Mouse (Mus musculus): ENCODE results near the gene Nemp1. TPM values are rescaled to one million over a fixed set of nuclear protein-coding genes. Genes with fewer than 3 reads are reported as not detected.
"Not testable (repeated sequence)": the region's sequence is repeated elsewhere in the genome, so short reads cannot be mapped to it uniquely, and the experiment has no call there.

Nemp1 gene
- polyA plus RNA-seq, 1 experiment from 2014 or later: 12.6 TPM

DNA sequence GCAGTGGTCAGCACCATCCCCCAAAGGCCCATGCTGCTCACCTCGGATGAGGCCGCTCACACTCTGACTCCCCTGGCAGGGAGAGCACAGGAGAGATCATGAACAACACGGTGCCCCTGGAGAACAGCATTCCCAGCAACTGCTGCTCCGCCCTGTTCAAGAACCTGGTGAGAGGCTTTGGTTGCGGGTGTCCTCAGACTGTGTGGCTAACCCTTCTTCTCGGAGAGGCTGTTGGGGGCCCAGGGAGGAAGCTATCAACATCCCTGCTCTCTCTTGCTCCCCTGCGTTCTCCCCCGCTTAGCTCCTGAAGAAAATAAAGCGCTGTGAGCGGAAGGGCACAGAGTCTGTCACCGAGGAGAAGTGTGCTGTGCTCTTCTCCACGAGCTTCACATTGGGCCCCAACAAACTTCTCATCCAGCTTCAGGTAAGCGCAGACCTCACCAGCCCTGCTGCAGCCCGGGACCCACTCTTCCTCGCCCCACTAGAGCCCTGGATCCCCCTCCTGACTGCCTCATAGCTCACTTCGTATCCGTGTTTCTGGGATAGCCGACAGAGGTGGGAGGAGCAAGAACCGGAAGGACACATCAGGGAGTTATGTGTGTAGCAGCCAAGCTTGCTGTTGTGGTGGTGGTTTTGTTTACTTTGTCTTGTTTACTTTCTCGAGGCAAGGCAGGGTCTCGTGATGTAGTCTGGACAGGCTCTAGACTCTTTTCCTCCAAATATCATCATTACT, 13.6 kb upstream of the Nemp1 start:
- no peak for ATAC-seq (ENCODE audit: insufficient number of reproducible peaks, insufficient read depth, low FRiP score, low TSS enrichment, low read depth)
- 49% methylated on average over 21 of the region's 21 CpGs for WGBS
- no peaks in the 10 kb centered on the region for H3K27me3 ChIP-seq
- no peak overlapping the region; the same call in 1 of the 2 replicates for H3K4me3 ChIP-seq (replicated peaks)
- H3K4me1 ChIP-seq (replicated peaks): peaks cover 16% of the 10 kb centered on the region
- H3K9me3 ChIP-seq: no peaks in the 10 kb centered on the region
- no peak overlapping the region for H3K9ac ChIP-seq (replicated peaks)
- peaks cover 10% of the 10 kb centered on the region; the same call in 1 of the 2 replicates for H3K36me3 ChIP-seq
- no peak overlapping the region for H3K27ac ChIP-seq
- peak overlapping the region; percentile 32 for H3K4me2 ChIP-seq

DNA sequence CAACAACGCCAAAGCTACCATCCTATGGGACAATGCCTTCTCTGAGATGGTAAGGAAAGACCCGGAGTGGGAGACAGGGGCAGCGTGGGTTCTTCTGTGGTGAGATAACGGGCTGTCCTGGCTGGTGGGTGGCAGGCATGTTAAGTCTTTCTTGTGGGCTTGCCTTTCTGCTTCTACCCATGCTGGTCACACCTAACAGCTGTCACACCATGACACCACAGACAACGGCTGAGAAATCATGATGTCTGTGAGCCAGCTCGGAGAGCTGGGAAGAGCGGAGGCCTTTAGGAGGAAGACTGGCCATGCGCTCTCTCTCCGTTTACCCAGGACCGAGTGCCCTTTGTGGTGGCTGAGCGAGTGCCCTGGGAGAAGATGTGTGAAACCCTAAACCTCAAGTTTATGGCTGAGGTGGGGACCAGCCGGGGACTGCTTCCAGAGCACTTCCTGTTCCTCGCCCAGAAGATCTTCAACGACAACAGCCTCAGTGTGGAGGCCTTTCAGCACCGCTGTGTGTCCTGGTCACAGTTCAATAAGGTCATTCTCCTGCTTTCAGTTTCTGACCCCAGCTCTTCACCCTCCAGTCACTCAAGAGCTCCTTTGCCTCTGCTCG, 11.6 kb upstream of the Nemp1 start:
- Histone ChIP-seq H3K27ac (no peak overlapping the region), H3K9ac (replicated peaks) (no peak overlapping the region), H3K27me3 (no peaks in the 10 kb centered on the region), H3K4me1 (replicated peaks) (peaks cover 22% of the 10 kb centered on the region), H3K36me3 (peaks cover 18% of the 10 kb centered on the region; the same call in 1 of the 2 replicates), H3K4me3 (replicated peaks) (no peak overlapping the region), H3K4me2 (no peak overlapping the region), H3K9me3 (no peaks in the 10 kb centered on the region)
- WGBS: 64% methylated on average over 16 of the region's 16 CpGs
- no peak for ATAC-seq (ENCODE audit: insufficient number of reproducible peaks, insufficient read depth, low FRiP score, low TSS enrichment, low read depth)

DNA sequence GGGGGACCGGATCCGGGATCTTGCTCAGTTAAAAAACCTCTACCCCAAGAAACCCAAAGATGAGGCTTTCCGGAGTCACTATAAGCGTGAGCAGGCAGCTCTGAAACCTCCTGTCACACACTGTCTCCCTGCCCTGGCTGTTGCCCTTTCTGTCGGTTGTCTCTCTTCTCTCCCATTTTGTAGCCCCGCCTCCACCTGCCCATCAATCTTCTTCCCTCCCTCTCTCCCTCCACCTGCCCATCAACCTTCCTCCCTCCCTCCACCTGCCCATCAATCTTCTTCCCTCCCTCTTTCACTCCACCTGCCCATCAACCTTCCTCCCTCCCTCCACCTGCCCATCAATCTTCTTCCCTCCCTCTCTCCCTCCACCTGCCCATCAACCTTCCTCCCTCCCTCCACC, 9.1 kb upstream of the Nemp1 start:
- H3K9me3 ChIP-seq; ATAC-seq (ENCODE audit: insufficient number of reproducible peaks, insufficient read depth, low FRiP score, low TSS enrichment, low read depth); H3K4me3 ChIP-seq (replicated peaks); H3K9ac ChIP-seq (replicated peaks); H3K27me3 ChIP-seq; H3K27ac ChIP-seq; H3K4me2 ChIP-seq: not testable (repeated sequence)
- H3K36me3 ChIP-seq: peaks cover 36% of the 10 kb centered on the region
- peaks cover 41% of the 10 kb centered on the region for H3K4me1 ChIP-seq (replicated peaks)
- WGBS: 54% methylated on average over 6 of the region's 6 CpGs

DNA sequence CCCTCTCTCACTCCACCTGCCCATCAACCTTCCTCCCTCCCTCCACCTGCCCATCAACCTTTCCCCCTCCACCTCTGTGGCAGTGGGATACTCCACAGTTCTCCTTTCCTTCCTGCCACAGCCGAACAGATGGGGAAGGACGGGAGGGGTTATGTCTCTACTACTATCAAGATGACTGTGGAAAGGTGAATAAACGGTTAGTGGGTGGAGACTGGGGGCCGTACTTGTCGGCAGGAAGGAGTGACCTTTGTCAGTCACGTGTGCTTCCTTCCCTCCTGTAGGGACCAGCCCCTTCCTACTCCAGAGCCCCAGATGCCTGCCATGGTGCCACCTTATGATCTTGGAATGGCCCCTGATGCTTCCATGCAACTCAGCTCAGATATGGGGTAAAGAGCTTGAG, 8.6 kb upstream of the Nemp1 start:
- Histone ChIP-seq H3K4me1 (replicated peaks) (peaks cover 43% of the 10 kb centered on the region), H3K36me3 (peaks cover 40% of the 10 kb centered on the region), H3K4me3 (replicated peaks) (no peak overlapping the region), H3K9me3 (no peaks in the 10 kb centered on the region), H3K27me3 (no peaks in the 10 kb centered on the region), H3K9ac (replicated peaks) (no peak overlapping the region), H3K27ac (no peak overlapping the region), H3K4me2 (no peak overlapping the region)
- WGBS: 14% methylated on average over 6 of the region's 6 CpGs
- no peak for ATAC-seq (ENCODE audit: insufficient number of reproducible peaks, insufficient read depth, low FRiP score, low TSS enrichment, low read depth)

DNA sequence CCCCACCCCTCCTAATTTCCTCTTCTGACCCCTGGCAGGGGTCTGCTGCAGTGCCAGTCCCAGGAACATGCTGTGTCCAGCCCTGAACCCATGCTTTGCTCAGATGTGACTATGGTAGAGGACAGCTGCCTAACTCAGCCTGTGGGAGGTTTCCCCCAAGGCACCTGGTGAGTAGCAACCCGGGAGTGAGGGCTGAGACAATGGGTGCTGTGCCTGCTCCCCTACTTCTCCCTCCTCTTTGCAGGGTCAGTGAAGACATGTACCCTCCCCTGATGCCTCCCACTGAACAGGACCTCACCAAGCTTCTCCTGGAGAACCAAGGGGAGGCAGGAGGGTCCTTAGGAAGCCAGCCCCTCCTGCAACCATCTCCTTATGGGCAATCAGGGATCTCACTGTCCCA, 7.2 kb upstream of the Nemp1 start:
- H3K4me2 ChIP-seq: no peak overlapping the region
- peaks cover 51% of the 10 kb centered on the region for H3K36me3 ChIP-seq
- peaks cover 53% of the 10 kb centered on the region for H3K4me1 ChIP-seq (replicated peaks)
- H3K4me3 ChIP-seq (replicated peaks): no peak overlapping the region
- 71% methylated on average over 1 of the region's 1 CpGs for WGBS
- ATAC-seq (ENCODE audit: insufficient number of reproducible peaks, insufficient read depth, low FRiP score, low TSS enrichment, low read depth): no peak
- H3K27ac ChIP-seq: peak overlapping the region; percentile 7; the same call in 1 of the 2 replicates
- H3K9me3 ChIP-seq: no peaks in the 10 kb centered on the region
- H3K27me3 ChIP-seq: no peaks in the 10 kb centered on the region
- H3K9ac ChIP-seq (replicated peaks): peak overlapping the region; percentile 8; the same call in 1 of the 2 replicates

DNA sequence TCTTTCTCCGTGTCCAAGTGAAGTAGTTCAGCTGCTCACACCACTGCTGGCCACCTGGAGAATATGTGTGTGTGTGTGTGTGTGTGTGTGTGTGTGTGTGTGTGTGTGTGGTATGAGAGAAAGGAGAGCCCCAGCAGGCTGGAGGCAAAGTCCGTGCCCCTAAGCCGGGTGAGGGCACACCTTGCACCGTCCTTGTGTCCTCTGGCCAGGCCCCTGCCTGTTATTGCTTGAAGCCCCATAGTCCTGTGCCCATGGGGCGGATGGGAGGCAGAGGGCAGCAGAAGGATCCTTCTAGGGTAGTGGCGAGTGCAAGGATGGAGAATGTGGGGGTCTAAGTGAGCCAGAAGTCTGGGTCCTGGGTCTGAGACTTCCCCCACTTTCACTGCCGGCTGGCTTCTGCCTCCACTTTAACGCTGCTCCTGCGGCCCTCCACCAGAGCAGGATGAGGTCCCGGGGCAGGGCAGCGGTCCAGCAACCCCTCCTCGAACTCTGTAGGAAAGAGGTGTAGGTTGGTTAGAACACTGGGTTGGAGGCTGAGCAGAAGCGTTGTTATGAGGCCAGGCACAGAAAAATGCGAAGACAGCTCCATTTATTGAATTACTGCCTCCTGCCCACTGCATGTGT, 5.3 kb upstream of the Nemp1 start:
- ATAC-seq (ENCODE audit: insufficient number of reproducible peaks, insufficient read depth, low FRiP score, low TSS enrichment, low read depth): no peak
- H3K9ac ChIP-seq (replicated peaks): peak overlapping the region; percentile 50; the same call in 1 of the 2 replicates
- H3K4me3 ChIP-seq (replicated peaks): peak overlapping the region; percentile 22; the same call in 1 of the 2 replicates
- H3K4me2 ChIP-seq: peak overlapping the region; percentile 88
- H3K4me1 ChIP-seq (replicated peaks): peaks cover 59% of the 10 kb centered on the region
- WGBS: 22% methylated on average over 14 of the region's 14 CpGs
- H3K27me3 ChIP-seq: no peaks in the 10 kb centered on the region
- peak overlapping the region; percentile 84 for H3K27ac ChIP-seq
- peaks cover 49% of the 10 kb centered on the region for H3K36me3 ChIP-seq
- no peaks in the 10 kb centered on the region for H3K9me3 ChIP-seq

DNA sequence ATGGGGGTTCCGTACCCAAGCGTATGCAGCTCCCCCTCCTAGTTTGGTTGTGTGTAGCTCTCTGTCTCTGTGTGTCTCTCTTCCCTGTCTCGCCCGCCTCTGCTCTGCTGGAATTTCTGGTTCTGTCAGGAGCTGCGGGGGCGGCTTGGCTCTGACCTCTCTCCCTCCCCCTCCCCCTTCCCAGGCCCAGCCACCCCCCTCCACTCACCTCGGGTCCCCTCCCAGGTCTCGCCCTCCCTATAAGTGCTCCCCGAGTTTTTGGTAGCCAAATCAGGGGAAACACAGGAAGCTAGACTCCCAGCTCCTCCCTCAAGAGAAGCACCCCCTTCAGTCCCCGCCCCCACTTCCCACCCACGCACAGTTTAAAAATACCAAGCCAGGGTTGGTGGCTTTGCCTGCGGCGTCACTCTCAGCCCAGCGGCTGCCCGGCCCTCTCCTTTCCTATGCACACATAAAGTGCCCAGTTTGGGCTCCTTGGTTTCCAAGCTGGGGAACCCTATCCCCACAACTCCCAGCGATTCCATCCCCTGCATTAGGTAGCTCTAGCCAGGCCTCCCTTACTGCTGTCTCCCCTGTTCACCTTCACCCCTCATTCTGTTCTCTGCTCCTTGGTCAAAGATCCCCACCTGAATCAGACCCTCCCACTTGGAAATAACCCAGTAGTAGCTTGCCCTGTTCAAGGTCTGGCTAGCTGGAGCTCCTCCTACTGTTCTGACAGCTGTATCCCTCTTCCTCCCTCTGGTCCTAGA, 4.6 kb upstream of the Nemp1 start:
- Histone ChIP-seq H3K27me3 (no peaks in the 10 kb centered on the region), H3K4me3 (replicated peaks) (peak overlapping the region; percentile 22), H3K4me2 (peak overlapping the region; percentile 88), H3K4me1 (replicated peaks) (peaks cover 62% of the 10 kb centered on the region), H3K27ac (peak overlapping the region; percentile 84), H3K9me3 (no peaks in the 10 kb centered on the region), H3K9ac (replicated peaks) (peak overlapping the region; percentile 48), H3K36me3 (peaks cover 49% of the 10 kb centered on the region)
- 12% methylated on average over 16 of the region's 16 CpGs for WGBS
- no peak for ATAC-seq (ENCODE audit: insufficient number of reproducible peaks, insufficient read depth, low FRiP score, low TSS enrichment, low read depth)

DNA sequence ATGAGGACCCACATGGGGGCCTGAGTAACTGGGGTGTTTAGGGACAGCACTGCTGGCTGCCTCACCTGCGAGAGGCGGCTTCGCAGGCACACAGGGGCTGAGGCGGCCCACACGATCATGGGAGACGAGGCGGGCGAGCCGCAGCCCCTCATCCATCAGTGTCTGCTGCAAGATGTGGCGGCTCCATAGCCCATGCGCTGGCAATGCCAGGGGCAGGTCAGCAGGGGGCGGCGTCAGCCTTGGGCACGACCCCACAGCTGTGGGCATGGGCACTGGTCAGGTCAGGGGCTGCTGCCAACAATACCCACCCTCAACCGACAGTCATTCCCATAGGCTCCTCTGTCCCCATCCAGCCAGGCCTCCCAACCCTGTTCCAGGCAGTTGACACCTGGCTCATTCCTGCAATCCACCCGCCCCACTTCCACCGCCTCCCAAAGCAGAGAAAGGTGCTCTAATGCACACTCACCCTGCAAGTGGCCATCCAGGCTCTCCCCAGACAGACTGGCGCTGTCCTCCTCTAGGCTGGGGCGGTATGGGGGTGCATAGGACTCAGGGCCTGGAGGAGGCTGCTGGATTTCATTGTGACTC, 3.9 kb upstream of the Nemp1 start:
- peaks cover 49% of the 10 kb centered on the region for H3K36me3 ChIP-seq
- H3K27ac ChIP-seq: peak overlapping the region; percentile 84
- ATAC-seq (ENCODE audit: insufficient number of reproducible peaks, insufficient read depth, low FRiP score, low TSS enrichment, low read depth): no peak
- H3K9me3 ChIP-seq: no peaks in the 10 kb centered on the region
- peak overlapping the region; percentile 48 for H3K9ac ChIP-seq (replicated peaks)
- peak overlapping the region; percentile 22 for H3K4me3 ChIP-seq (replicated peaks)
- 20% methylated on average over 19 of the region's 19 CpGs for WGBS
- peaks cover 66% of the 10 kb centered on the region for H3K4me1 ChIP-seq (replicated peaks)
- H3K27me3 ChIP-seq: no peaks in the 10 kb centered on the region
- peak overlapping the region; percentile 88 for H3K4me2 ChIP-seq

DNA sequence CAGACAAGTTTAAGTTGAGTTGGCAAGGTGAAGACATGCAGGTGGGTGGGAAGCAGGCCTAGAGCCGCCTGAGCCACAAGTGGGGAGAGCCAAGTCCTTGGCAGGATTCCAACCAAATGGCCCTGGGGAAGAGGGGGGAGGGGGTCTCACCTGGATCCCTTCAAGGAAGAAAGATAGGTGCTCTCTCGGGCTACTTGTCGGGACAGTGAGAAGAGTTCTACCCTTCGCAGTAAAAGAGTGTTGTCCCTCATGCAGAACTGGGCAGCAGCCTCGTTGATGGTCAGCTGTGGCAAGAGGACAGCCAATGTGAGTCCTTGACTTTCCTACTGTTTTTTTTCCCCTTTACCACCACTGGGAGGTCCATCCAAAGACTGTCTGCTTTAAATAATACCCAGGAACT, 3.1 kb upstream of the Nemp1 start:
- Histone ChIP-seq H3K9me3 (no peaks in the 10 kb centered on the region), H3K27me3 (no peaks in the 10 kb centered on the region), H3K4me1 (replicated peaks) (peaks cover 64% of the 10 kb centered on the region), H3K4me2 (peak overlapping the region; percentile 88), H3K36me3 (peaks cover 49% of the 10 kb centered on the region), H3K9ac (replicated peaks) (peak overlapping the region; percentile 35; the same call in 1 of the 2 replicates), H3K27ac (peak overlapping the region; percentile 84), H3K4me3 (replicated peaks) (peak overlapping the region; percentile 80; the same call in 1 of the 2 replicates)
- ATAC-seq (ENCODE audit: insufficient number of reproducible peaks, insufficient read depth, low FRiP score, low TSS enrichment, low read depth): no peak
- WGBS: 15% methylated on average over 5 of the region's 5 CpGs

DNA sequence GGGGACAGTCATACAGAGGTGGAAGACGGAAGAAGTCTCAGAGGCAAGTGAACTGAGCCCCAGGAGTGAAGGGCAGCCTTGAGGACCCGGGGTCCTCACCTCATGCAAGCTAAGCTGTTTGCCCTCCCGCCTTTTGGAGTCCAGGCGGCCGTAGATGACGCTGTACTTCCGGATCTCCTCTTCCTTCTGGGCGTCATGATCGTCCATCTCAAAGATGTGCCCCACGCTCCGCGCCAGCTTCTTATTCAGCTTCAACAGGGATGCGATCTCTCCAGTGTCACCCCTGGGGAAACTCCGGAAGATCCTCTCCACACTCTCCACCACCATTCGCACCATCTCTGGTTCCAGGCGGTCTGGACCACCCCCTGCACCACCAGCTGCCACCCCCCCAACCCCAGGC, 2.5 kb upstream of the Nemp1 start:
- H3K36me3 ChIP-seq: peaks cover 49% of the 10 kb centered on the region
- no peak for ATAC-seq (ENCODE audit: insufficient number of reproducible peaks, insufficient read depth, low FRiP score, low TSS enrichment, low read depth)
- H3K27me3 ChIP-seq: no peaks in the 10 kb centered on the region
- no peaks in the 10 kb centered on the region for H3K9me3 ChIP-seq
- H3K9ac ChIP-seq (replicated peaks): peak overlapping the region; percentile 35; the same call in 1 of the 2 replicates
- H3K27ac ChIP-seq: peak overlapping the region; percentile 84
- whole genome bisulfite sequencing: 21% methylated on average over 16 of the region's 16 CpGs
- H3K4me2 ChIP-seq: peak overlapping the region; percentile 88
- H3K4me1 ChIP-seq (replicated peaks): peaks cover 68% of the 10 kb centered on the region
- peak overlapping the region; percentile 80 for H3K4me3 ChIP-seq (replicated peaks)

Data from limb, embryonic 12.5 days (tissue).